Mouse (Mus musculus): ENCODE measurements at regions not wholly inside any gene's neighbourhood (a gene's known extent, or its start where the extent isn't known, plus 50 kb on each side); places are given as distances from the start of the nearest gene placed in this dataset.
A peak's percentile ranks its signal among the peaks of the same experiment; 100 is the strongest.

DNA sequence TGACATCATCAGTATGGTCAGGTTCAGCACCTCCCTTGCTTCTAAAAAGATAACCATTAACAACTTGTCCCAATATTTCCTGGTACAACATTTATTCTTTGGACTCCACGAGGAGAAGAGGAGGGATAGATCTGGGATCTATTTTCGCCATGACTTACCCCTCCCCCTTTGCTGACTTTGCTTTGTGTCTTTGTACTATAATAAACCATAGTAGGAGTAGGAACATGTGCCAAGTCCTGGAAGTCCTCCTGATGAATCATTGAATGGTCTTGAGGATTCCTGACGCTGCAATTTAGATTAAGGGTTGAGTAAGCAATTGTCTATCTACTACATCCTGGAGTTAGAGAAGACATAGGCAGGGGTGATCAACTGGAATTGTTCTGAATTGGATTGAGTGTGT is 71.2 kb downstream of the Rbm11 start:
- DNase-seq (ENCODE audit: low read depth), result no peak

DNA sequence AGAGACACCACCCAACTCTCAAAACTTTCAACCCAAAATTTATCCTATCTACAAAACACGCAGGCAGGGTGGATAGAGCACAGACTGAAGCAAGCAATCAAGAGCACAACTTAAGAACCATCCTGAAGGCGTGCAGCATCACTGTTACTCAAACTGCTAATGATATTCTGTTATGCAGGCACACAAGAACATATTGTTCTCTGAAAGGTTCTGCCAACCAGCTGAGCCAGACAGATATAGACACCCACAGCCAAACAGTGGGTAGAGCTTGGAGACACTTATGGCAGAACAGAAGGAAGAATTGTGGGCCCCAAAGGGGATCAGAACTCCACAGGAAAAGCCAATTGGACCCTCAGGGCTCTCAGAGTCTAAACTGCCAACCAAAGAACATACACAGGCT is 74.9 kb downstream of the Rbm11 start:
- DNase-seq (ENCODE audit: low read depth), result no peak

DNA sequence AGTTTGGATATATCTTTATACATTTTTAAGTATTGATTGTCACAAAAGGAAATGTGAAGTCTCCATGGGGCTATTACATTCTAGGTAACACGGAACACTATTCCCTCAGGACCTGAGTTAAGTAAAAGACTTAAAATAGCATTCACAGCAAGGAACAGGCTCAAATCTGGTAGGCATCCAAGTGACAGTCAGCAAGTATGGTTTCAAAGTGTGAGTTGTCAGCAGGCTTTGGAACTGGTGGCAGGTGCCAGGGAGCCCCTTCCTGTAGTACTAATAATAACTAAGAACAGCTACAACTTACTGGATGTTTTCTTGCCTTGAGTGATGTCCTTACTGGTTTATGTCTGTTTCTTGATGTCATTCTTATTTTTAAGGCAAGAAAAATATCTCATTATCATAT is 79.5 kb downstream of the Rbm11 start:
- no peak for DNase-seq (ENCODE audit: low read depth)

DNA sequence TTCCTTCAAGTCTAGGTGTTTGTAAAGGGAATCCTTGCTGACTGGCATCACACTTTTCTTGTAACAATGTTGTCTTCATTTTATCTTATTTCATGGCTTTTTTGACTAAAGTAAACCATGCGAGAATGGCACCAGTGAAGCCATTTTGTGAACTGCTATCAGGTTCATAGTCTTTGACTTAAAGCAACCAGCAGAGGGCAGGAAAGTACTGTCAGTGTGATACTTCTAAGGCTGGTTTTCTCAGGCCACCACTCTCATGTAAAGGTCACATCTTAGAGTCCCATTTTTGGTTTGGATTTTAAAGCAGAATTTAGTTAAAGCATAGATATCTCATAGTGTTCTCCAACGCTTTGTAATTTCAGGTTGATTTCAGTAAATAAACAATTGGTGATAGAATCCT is 83.2 kb downstream of the Rbm11 start:
- DNase-seq (ENCODE audit: low read depth), result peak; percentile 92

DNA sequence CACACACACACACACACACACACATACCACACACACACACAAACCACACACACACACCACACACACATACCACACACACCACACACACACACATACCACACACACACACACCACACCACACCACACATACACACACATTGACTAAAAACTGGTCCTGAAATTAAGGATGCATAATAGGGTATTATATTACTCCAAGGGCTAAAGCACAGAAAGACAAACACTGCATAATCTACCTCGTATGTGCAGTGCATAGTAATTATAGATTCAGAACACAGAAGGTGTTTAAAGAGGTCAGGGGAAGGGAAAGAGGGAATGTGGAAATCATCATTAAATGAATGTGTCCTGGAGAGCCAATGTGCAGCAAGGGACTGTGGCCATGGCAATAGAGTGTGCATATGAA is 84.5 kb downstream of the Rbm11 start:
- DNase-seq (ENCODE audit: low read depth), result no peak

All from 416B (cell line).